Mouse (Mus musculus) left cerebral cortex, adult 6 months (tissue): ENCODE measurements around the gene Pnpla5. TPM values are rescaled to one million over a fixed set of nuclear protein-coding genes. Genes with fewer than 3 reads are reported as not detected.

Experiments
- long read RNA-seq, 2 experiments: library from polyadenylated mRNA; unstranded; transcript quantifications; one replicate each; pipeline ENCODE4 v2.0.0; 2019 to 2020
- polyA plus RNA-seq: library from polyadenylated mRNA; unstranded; fragments of <200 nt; fragmentation: Nextera tagmentation; gene quantifications from 2 replicates; pipeline ENCODE4 v1.2.3, GENCODE M21; 2021

The Pnpla5 gene
- not detected in 2 replicates for polyA plus RNA-seq
- long read RNA-seq, experiment 1: 0 reads
- long read RNA-seq, experiment 2: 0 reads

GRCm38 (mm10) chr15:84123075-84123474 is at the start of gene Pnpla5:
Gene Pnpla5, minus strand, starts transcription at chr15:84123175.

DNA sequence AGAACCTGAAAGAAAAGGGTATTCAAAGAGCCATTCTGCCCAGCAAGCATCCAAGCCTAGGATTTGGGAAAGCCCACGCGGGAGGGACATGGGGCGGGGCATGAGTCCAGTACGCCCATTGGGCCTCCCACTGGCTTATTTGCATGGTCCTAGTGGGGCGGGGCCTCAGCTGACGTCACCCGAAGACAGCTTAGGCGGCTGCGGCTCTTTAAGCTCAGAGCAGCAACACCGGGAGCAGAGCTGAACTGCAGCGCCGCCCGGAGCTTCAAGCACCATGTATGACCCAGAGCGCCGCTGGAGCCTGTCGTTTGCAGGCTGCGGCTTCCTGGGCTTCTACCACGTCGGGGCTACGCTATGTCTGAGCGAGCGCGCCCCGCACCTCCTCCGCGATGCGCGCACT is 44.6 kb upstream of the Pnpla5 start, which contains the start of gene Pnpla3:
TSS of gene Pnpla3 (plus strand) at position 238 of the 400 bp plus-strand sequence.

DNA sequence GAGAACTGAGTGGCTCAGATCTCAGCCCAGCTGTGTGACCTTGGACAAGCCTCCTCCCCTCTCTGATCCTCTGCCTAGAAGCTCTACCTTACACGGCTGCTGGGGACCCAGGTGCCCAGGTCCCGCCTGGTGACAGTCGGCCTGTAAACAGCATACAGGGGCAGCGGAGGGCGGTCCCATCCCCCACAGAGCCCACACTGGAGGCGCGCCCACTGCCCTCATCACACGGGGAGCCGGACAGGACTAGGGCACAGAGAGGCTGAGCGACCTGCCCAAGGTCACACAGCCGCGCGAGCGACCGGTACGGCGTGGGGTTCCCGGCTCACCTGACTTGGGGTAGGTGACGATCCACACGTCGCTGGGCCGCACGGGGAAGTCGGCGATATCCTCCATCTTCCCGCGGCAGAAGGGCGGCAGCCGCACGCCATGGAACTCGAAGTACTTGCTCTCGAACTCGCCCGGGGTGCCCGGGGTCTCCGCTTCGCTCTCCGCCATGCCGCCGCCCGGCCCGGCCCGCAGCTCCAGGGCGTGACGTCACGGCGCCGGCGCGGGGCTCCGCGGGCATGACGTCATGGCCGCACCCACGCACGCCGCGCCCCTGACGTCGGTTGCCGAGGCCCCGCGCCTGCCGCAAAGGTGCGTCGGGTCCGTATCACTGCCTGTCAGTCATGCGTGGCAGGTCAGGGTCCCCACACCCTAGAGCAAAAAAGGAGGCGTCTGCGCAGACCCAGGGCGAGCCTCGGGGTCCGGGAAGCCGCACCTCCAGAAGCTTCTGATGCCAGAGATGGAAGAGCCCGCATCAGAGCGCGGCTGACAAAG is 17.7 kb downstream of the Pnpla5 start, which contains the start of gene Sult4a1:
TSS of gene Sult4a1 (minus strand) at position 650 of the 819 bp plus-strand sequence.

DNA sequence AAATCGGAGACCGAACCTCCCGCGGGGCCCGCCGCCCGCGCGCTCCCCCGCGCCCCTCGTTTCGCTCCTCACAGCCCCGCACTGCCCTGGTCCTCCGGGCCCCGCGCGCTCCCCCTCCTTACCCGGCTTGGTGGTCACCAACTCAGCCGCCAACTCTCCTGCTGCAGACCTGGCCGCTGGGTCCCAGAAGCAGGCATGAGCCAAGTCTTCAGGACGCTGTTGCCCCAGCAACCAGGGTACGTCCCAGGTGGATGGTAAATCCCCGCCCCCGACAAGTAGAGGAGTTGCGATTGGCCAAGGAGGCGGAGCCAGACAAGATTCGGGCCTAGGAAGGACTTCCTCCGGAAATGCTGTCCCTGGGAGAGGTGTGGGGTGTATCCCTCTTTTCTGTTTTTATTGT is 57.8 kb downstream of the Pnpla5 start, which contains the start of gene Efcab6:
TSS of gene Efcab6 (minus strand) at position 240 of the 400 bp plus-strand sequence.

Other genes starting within 250 kb of the Pnpla5 start
- 2.1 and 3.7 TPM in 2 replicates for gene Efcab6, start 57.8 kb downstream of the Pnpla5 start, polyA plus RNA-seq
- 387 and 489 TPM in 2 replicates for gene Sult4a1, start 17.4 kb downstream of the Pnpla5 start, polyA plus RNA-seq
- 1.4 TPM in 2 replicates for gene Pnpla3, start 44.7 kb upstream of the Pnpla5 start, polyA plus RNA-seq
- gene Samm50, start 69.1 kb upstream of the Pnpla5 start, polyA plus RNA-seq: 31.1 and 54.5 TPM in 2 replicates
- gene Parvb, start 108.9 kb upstream of the Pnpla5 start, polyA plus RNA-seq: 1.0 and 1.5 TPM in 2 replicates
- gene Parvg, start 200.9 kb upstream of the Pnpla5 start, polyA plus RNA-seq: 4.2 and 4.4 TPM in 2 replicates